Mouse (Mus musculus) bone marrow, adult 2 months (tissue): Measurements from ENCODE around the gene Iqcj. TPM values are rescaled to one million over a fixed set of nuclear protein-coding genes. Genes with fewer than 3 reads are reported as not detected.

Experiments
- H3K27ac ChIP-seq: fragments of 200-500 bp; 2 replicates; pipeline ENCODE4 v1.5.1; 2012; ENCODE audit warnings: low read depth, mild to moderate bottlenecking, control low read depth, inconsistent platforms, low read length; ENCODE audit not compliant: control insufficient read depth, poor library complexity, insufficient read depth
- H3K4me1 ChIP-seq: fragments of 200-500 bp; 2 replicates; pipeline ENCODE4 v1.6.1; 2011; ENCODE audit warnings: low read length; ENCODE audit not compliant: control insufficient read depth, insufficient read depth
- H3K4me3 ChIP-seq: fragments of 200-500 bp; replicated peaks from 2 replicates; pipeline ENCODE3; 2011; ENCODE audit warnings: mild to moderate bottlenecking, low read depth, low read length, control low read depth; ENCODE audit not compliant: control insufficient read depth
- CTCF ChIP-seq: fragments of 200-500 bp; IDR thresholded peaks from 2 replicates; pipeline ENCODE4 v1.5.1; 2011; ENCODE audit warnings: low read length, control low read depth; ENCODE audit not compliant: control insufficient read depth, insufficient read depth
- POLR2A ChIP-seq: fragments of 200-500 bp; IDR thresholded peaks from 2 replicates; pipeline ENCODE4 v1.6.1; 2011; ENCODE audit warnings: low read depth, mild to moderate bottlenecking, control low read depth, low read length, borderline replicate concordance; ENCODE audit not compliant: control insufficient read depth
- WGBS: fragments of 180-500 bp; shearing (Covaris S2); methylation state at CpG from one replicate; pipeline ENCODE4 v1.1.7; 2018; 5-methylcytosine and 5-hydroxymethylcytosine counted together
- polyA plus RNA-seq: library from polyadenylated mRNA; stranded (reverse); fragments of >200 nt; gene quantifications from 2 replicates; pipeline ENCODE4 v1.2.4, GENCODE M21; 2011; ENCODE audit warnings: low replicate concordance; ENCODE audit not compliant: missing spikeins, insufficient read depth, insufficient read length

The Iqcj gene
- polyA plus RNA-seq, 1 experiment = not detected

- TF ChIP-seq CTCF (no peak), POLR2A (no peak)
- Histone ChIP-seq H3K27ac (no peak overlapping the region), H3K4me1 (no peaks in the 10 kb centered on the region), H3K4me3 (no peak overlapping the region)
- 62% methylated on average over 3 of the region's 3 CpGs for WGBS
Observed at GRCm38 (mm10) chr3:67931914-67932313, 39.9 kb downstream of the Iqcj start.

- 53% methylated on average over 3 of the region's 3 CpGs for WGBS
- H3K4me1 ChIP-seq = no peaks in the 10 kb centered on the region
- TF ChIP-seq CTCF = no peak
- no peak for TF ChIP-seq POLR2A
Observed at GRCm38 (mm10) chr3:67935829-67936228, 43.8 kb downstream of the Iqcj start.

GRCm38 (mm10) chr3:67947000-67947399 is 55.0 kb downstream of the Iqcj start:
- Histone ChIP-seq H3K27ac (no peak overlapping the region), H3K4me1 (no peaks in the 10 kb centered on the region), H3K4me3 (no peak overlapping the region)
- TF ChIP-seq POLR2A = no peak
- TF ChIP-seq CTCF = no peak
- WGBS = 70% methylated on average over 2 of the region's 2 CpGs

More at GRCm38 (mm10) chr3:67935829-67936228, 43.8 kb downstream of the Iqcj start:
- Histone ChIP-seq H3K4me3 (no peak overlapping the region), H3K27ac (no peak overlapping the region)

- TF ChIP-seq CTCF (no peak), POLR2A (no peak)
- Histone ChIP-seq H3K27ac (no peak overlapping the region), H3K4me1 (no peaks in the 10 kb centered on the region), H3K4me3 (no peak overlapping the region)
- 62% methylated on average over 5 of the region's 5 CpGs for WGBS
Observed at GRCm38 (mm10) chr3:67952517-67952940, 60.5 kb downstream of the Iqcj start.

- H3K4me3 ChIP-seq = no peak overlapping the region
- WGBS = 31% methylated on average over 5 of the region's 5 CpGs
- no peaks in the 10 kb centered on the region for H3K4me1 ChIP-seq
- H3K27ac ChIP-seq = no peak overlapping the region
- no peak for TF ChIP-seq CTCF
- no peak for TF ChIP-seq POLR2A
Observed at GRCm38 (mm10) chr3:67954459-67955065, 62.5 kb downstream of the Iqcj start.

GRCm38 (mm10) chr3:67959672-67960071 is 67.7 kb downstream of the Iqcj start:
- TF ChIP-seq POLR2A (no peak), CTCF (no peak)
- Histone ChIP-seq H3K4me1 (no peaks in the 10 kb centered on the region), H3K27ac (no peak overlapping the region), H3K4me3 (no peak overlapping the region)
- 79% methylated on average over 7 of the region's 7 CpGs for WGBS

- no peak overlapping the region for H3K27ac ChIP-seq
- no peak overlapping the region for H3K4me3 ChIP-seq
- TF ChIP-seq POLR2A (no peak), CTCF (no peak)
- WGBS = 55% methylated on average over 3 of the region's 3 CpGs
- no peaks in the 10 kb centered on the region for H3K4me1 ChIP-seq
Observed at GRCm38 (mm10) chr3:67960133-67960532, 68.1 kb downstream of the Iqcj start.

- TF ChIP-seq POLR2A = no peak
- no peak for TF ChIP-seq CTCF
- H3K27ac ChIP-seq = no peak overlapping the region
- no peak overlapping the region for H3K4me3 ChIP-seq
- H3K4me1 ChIP-seq = no peaks in the 10 kb centered on the region
Observed at GRCm38 (mm10) chr3:67960727-67961126, 68.7 kb downstream of the Iqcj start.

GRCm38 (mm10) chr3:67961934-67962639 is 70.1 kb downstream of the Iqcj start:
- no peaks in the 10 kb centered on the region for H3K4me1 ChIP-seq
- H3K4me3 ChIP-seq = no peak overlapping the region
- 80% methylated on average over 6 of the region's 6 CpGs for WGBS
- H3K27ac ChIP-seq = no peak overlapping the region
- TF ChIP-seq POLR2A (no peak), CTCF (no peak)
